Mouse (Mus musculus) monocyte, adult 5-6 weeks (primary cell): ENCODE data around the gene Nhsl2. TPM values are rescaled to one million over a fixed set of nuclear protein-coding genes. Genes with fewer than 3 reads are reported as not detected.
"Not testable (repeated sequence)": the region's sequence is repeated elsewhere in the genome, so short reads cannot be mapped to it uniquely, and the experiment has no call there.

ENCODE experiments used
- ATAC-seq: fragments of 153-309, 156-312 bp; replicated peaks from 2 replicates; pipeline ENCODE4 v1.8.0; 2017; ENCODE audit warnings: mild to moderate bottlenecking; ENCODE audit not compliant: low TSS enrichment, insufficient number of reproducible peaks, severe bottlenecking, poor library complexity, low FRiP score
- total RNA-seq: library from RNA; stranded (forward); fragments of 200-1000, 200-491, 200-594 nt; gene quantifications from 3 replicates; pipeline ENCODE4 v1.2.3, GENCODE M21; 2017

The Nhsl2 gene
- total RNA-seq = 17.9 to 23.8 TPM (median 21.6 TPM) in 3 replicates

- no peak for ATAC-seq
Measured at GRCm38 (mm10) chrX:101849281-101849821, at the start of gene Nhsl2. Gene Nhsl2 (plus strand): TSS chrX:101849385.

- no peak for ATAC-seq
Measured at GRCm38 (mm10) chrX:101805512-101805911, 43.7 kb upstream of the Nhsl2 start.

GRCm38 (mm10) chrX:101811750-101812149 lies 37.4 kb upstream of the Nhsl2 start:
- no peak for ATAC-seq

- no peak for ATAC-seq
Measured at GRCm38 (mm10) chrX:101819163-101819562, 30.0 kb upstream of the Nhsl2 start.

- not testable (repeated sequence) for ATAC-seq
Measured at GRCm38 (mm10) chrX:101819980-101820379, 29.2 kb upstream of the Nhsl2 start.

GRCm38 (mm10) chrX:101847191-101847795 lies 1.9 kb upstream of the Nhsl2 start:
- ATAC-seq = no peak

- no peak for ATAC-seq
Measured at GRCm38 (mm10) chrX:101849901-101850551, 841 bp downstream of the Nhsl2 start.

- no peak for ATAC-seq
Measured at GRCm38 (mm10) chrX:101851566-101852354, 2.6 kb downstream of the Nhsl2 start.

GRCm38 (mm10) chrX:101863666-101864378 lies 14.6 kb downstream of the Nhsl2 start:
- ATAC-seq = no peak

GRCm38 (mm10) chrX:101864788-101865187 lies 15.6 kb downstream of the Nhsl2 start:
- ATAC-seq = no peak

- no peak for ATAC-seq
Measured at GRCm38 (mm10) chrX:101874147-101874546, 25.0 kb downstream of the Nhsl2 start.

GRCm38 (mm10) chrX:101874901-101875300 lies 25.7 kb downstream of the Nhsl2 start:
- no peak for ATAC-seq

GRCm38 (mm10) chrX:101876136-101876535 lies 27.0 kb downstream of the Nhsl2 start:
- no peak for ATAC-seq

- ATAC-seq = no peak
Measured at GRCm38 (mm10) chrX:101877840-101878239, 28.7 kb downstream of the Nhsl2 start.

GRCm38 (mm10) chrX:101878546-101878945 lies 29.4 kb downstream of the Nhsl2 start:
- no peak for ATAC-seq

GRCm38 (mm10) chrX:101882141-101882751 lies 33.1 kb downstream of the Nhsl2 start:
- no peak for ATAC-seq

- no peak for ATAC-seq
Measured at GRCm38 (mm10) chrX:101889384-101889783, 40.2 kb downstream of the Nhsl2 start.

GRCm38 (mm10) chrX:101889813-101890469 lies 40.8 kb downstream of the Nhsl2 start:
- no peak for ATAC-seq
